Mouse (Mus musculus) lung, embryonic 14.5 days (tissue): Measurements from ENCODE around the gene Fabp2. TPM values are rescaled to one million over a fixed set of nuclear protein-coding genes. Genes with fewer than 3 reads are reported as not detected.
"Not testable (repeated sequence)": the region's sequence is repeated elsewhere in the genome, so short reads cannot be mapped to it uniquely, and the experiment has no call there.

Source experiments
- ATAC-seq: fragments of 200-750 bp; cut with Nextera tagmentation; 2 replicates; pipeline ENCODE4 v1.8.0; 2017; ENCODE audit warnings: mild to moderate bottlenecking, moderate TSS enrichment, moderate library complexity; ENCODE audit not compliant: insufficient read depth
- DNase-seq: peaks from one replicate; pipeline ENCODE4 v3.0.0-alpha.2; 2015
- H3K27ac ChIP-seq: fragments of 300-500 bp; sonication (generic); 2 replicates; pipeline ENCODE4 v1.5.1; 2014; ENCODE audit warnings: low read depth, mild to moderate bottlenecking, moderate library complexity
- H3K27me3 ChIP-seq: fragments of 300-500 bp; sonication (generic); 2 replicates; pipeline ENCODE4 v1.6.1; 2014; ENCODE audit warnings: low read length, control low read depth; ENCODE audit not compliant: insufficient read depth
- H3K36me3 ChIP-seq: fragments of 300-500 bp; sonication (generic); 2 replicates; pipeline ENCODE4 v1.6.1; 2014; ENCODE audit warnings: control low read depth; ENCODE audit not compliant: insufficient read depth
- H3K4me1 ChIP-seq: fragments of 300-500 bp; sonication (generic); 2 replicates; pipeline ENCODE4 v1.6.1; 2014; ENCODE audit warnings: antibody characterized with exemption, control low read depth; ENCODE audit not compliant: insufficient read depth
- H3K4me2 ChIP-seq: fragments of 300-500 bp; sonication (generic); 2 replicates; pipeline ENCODE4 v1.6.1; 2014; ENCODE audit warnings: mild to moderate bottlenecking
- H3K4me3 ChIP-seq: fragments of 300-500 bp; sonication (generic); 2 replicates; pipeline ENCODE4 v1.5.1; 2014; ENCODE audit warnings: low read depth, low read length
- H3K9ac ChIP-seq: fragments of 300-500 bp; sonication (generic); 2 replicates; pipeline ENCODE4 v1.6.1; 2014
- H3K9me3 ChIP-seq: fragments of 300-500 bp; sonication (generic); 2 replicates; pipeline ENCODE4 v1.6.1; 2016; ENCODE audit warnings: low read depth, low read length, control low read depth
- CTCF ChIP-seq: IDR thresholded peaks from 2 replicates; pipeline ENCODE4 v1.5.1; 2016; ENCODE audit warnings: antibody characterized with exemption, low read depth
- WGBS: fragments of 180-500 bp; shearing (Covaris S2); extraction: QIAGEN DNeasy Blood & Tissue Kit; methylation state at CpG from one replicate; pipeline ENCODE4 v1.1.7; 2014; 5-methylcytosine and 5-hydroxymethylcytosine counted together
- polyA plus RNA-seq: library from polyadenylated mRNA; unstranded; fragments of >200 nt; fragmentation: Nextera tagmentation; extraction: Ambion mirVana; gene quantifications from 2 replicates; pipeline ENCODE4 v1.2.1, GENCODE M21; 2014

Fabp2 gene
- polyA plus RNA-seq, 1 experiment from 2014 or later = not detected

- 54% methylated on average over 8 of the region's 8 CpGs for WGBS
- no peaks in the 10 kb centered on the region for H3K36me3 ChIP-seq
- no peak overlapping the region for H3K27ac ChIP-seq
- no peak overlapping the region for H3K4me2 ChIP-seq
- no peaks in the 10 kb centered on the region for H3K9me3 ChIP-seq
- H3K27me3 ChIP-seq = no peaks in the 10 kb centered on the region
- no peak for TF ChIP-seq CTCF
- no peak for ATAC-seq
- no peak overlapping the region for H3K9ac ChIP-seq
- no peak overlapping the region for H3K4me3 ChIP-seq
- H3K4me1 ChIP-seq = no peaks in the 10 kb centered on the region
- peak; percentile 18 for DNase-seq
These were observed 25.9 kb downstream of the Fabp2 start for GRCm38 (mm10) chr3:122920572-122921435.

GRCm38 (mm10) chr3:122921676-122922527 lies 27.0 kb downstream of the Fabp2 start:
- no peak for TF ChIP-seq CTCF
- ATAC-seq (no peak), DNase-seq (no peak)
- H3K9me3 ChIP-seq = no peaks in the 10 kb centered on the region
- no peak overlapping the region for H3K9ac ChIP-seq
- H3K4me2 ChIP-seq = no peak overlapping the region
- 66% methylated on average over 8 of the region's 8 CpGs for WGBS
- H3K4me3 ChIP-seq = no peak overlapping the region
- no peaks in the 10 kb centered on the region for H3K27me3 ChIP-seq
- no peaks in the 10 kb centered on the region for H3K36me3 ChIP-seq
- no peak overlapping the region for H3K27ac ChIP-seq
- no peaks in the 10 kb centered on the region for H3K4me1 ChIP-seq

GRCm38 (mm10) chr3:122923147-122923546 lies 28.3 kb downstream of the Fabp2 start:
- Histone ChIP-seq H3K9me3 (no peaks in the 10 kb centered on the region), H3K9ac (no peak overlapping the region), H3K4me3 (peak overlapping the region; percentile 63), H3K36me3 (peaks cover 6% of the 10 kb centered on the region; the same call in 1 of the 2 replicates), H3K4me1 (no peaks in the 10 kb centered on the region), H3K4me2 (peak overlapping the region; percentile 78), H3K27me3 (no peaks in the 10 kb centered on the region), H3K27ac (peak overlapping the region; percentile 78)
- DNase-seq (peak; percentile 41), ATAC-seq (no peak)
- WGBS = 34% methylated on average over 7 of the region's 7 CpGs
- no peak for TF ChIP-seq CTCF

GRCm38 (mm10) chr3:122924009-122924914 lies 29.4 kb downstream of the Fabp2 start, which contains the start of gene 1810037I17Rik:
1810037I17Rik (plus strand) TSS chr3:122924203.
- Histone ChIP-seq H3K9ac (peak within 1 kb of the TSS; percentile 65), H3K4me3 (peak within 1 kb of the TSS; percentile 63), H3K36me3 (peaks cover 6% of the 10 kb centered on the region; the same call in 1 of the 2 replicates), H3K27me3 (no peaks in the 10 kb centered on the region), H3K4me1 (no peaks in the 10 kb centered on the region), H3K4me2 (peak within 1 kb of the TSS; percentile 78), H3K27ac (peak within 1 kb of the TSS; percentile 88), H3K9me3 (no peaks in the 10 kb centered on the region)
- peak; percentile 58 for TF ChIP-seq CTCF
- WGBS = 1% methylated on average over 67 of the region's 68 CpGs
- peak; percentile 98 for DNase-seq
- peak; percentile 97 for ATAC-seq

- H3K4me1 ChIP-seq = no peaks in the 10 kb centered on the region
- H3K36me3 ChIP-seq = peaks cover 10% of the 10 kb centered on the region; the same call in 1 of the 2 replicates
- H3K4me2 ChIP-seq = no peak overlapping the region
- H3K9me3 ChIP-seq = no peaks in the 10 kb centered on the region
- no peak overlapping the region for H3K27ac ChIP-seq
- DNase-seq = no peak
- no peak for TF ChIP-seq CTCF
- no peak overlapping the region for H3K9ac ChIP-seq
- no peak for ATAC-seq
- 87% methylated on average over 6 of the region's 6 CpGs for WGBS
- H3K27me3 ChIP-seq = no peaks in the 10 kb centered on the region
- H3K4me3 ChIP-seq = no peak overlapping the region
These were observed 34.9 kb downstream of the Fabp2 start for GRCm38 (mm10) chr3:122929723-122930122.

GRCm38 (mm10) chr3:122932466-122932865 lies 37.6 kb downstream of the Fabp2 start:
- no peaks in the 10 kb centered on the region for H3K4me1 ChIP-seq
- H3K27ac ChIP-seq = no peak overlapping the region
- no peak overlapping the region for H3K4me3 ChIP-seq
- peaks cover 5% of the 10 kb centered on the region; the same call in 1 of the 2 replicates for H3K36me3 ChIP-seq
- DNase-seq (no peak), ATAC-seq (no peak)
- H3K9me3 ChIP-seq = no peaks in the 10 kb centered on the region
- WGBS = 90% methylated on average over 1 of the region's 1 CpGs
- H3K9ac ChIP-seq = no peak overlapping the region
- no peak for TF ChIP-seq CTCF
- H3K27me3 ChIP-seq = no peaks in the 10 kb centered on the region
- no peak overlapping the region for H3K4me2 ChIP-seq

GRCm38 (mm10) chr3:122937176-122937575 lies 42.3 kb downstream of the Fabp2 start:
- not testable (repeated sequence) for H3K36me3 ChIP-seq, H3K4me1 ChIP-seq, ATAC-seq, H3K27me3 ChIP-seq, H3K9ac ChIP-seq, H3K27ac ChIP-seq, H3K9me3 ChIP-seq, H3K4me2 ChIP-seq, DNase-seq, H3K4me3 ChIP-seq
- WGBS = 77% methylated on average over 13 of the region's 13 CpGs
